Mouse (Mus musculus) hindbrain, embryonic 12.5 days (tissue): Measurements from ENCODE around the gene Ptpdc1. TPM values are rescaled to one million over a fixed set of nuclear protein-coding genes. Genes with fewer than 3 reads are reported as not detected.
A peak's percentile ranks its signal among the peaks of the same experiment; 100 is the strongest.

Experiments used
- ATAC-seq: fragments of 200-750 bp; cut with Nextera tagmentation; 2 replicates; pipeline ENCODE4 v1.8.0; 2017; ENCODE audit warnings: moderate TSS enrichment; ENCODE audit not compliant: low FRiP score
- H3K27ac ChIP-seq: fragments of 300-500 bp; sonication (generic); 2 replicates; pipeline ENCODE4 v1.5.1; 2016; ENCODE audit warnings: mild to moderate bottlenecking
- H3K27me3 ChIP-seq: fragments of 300-500 bp; sonication (generic); 2 replicates; pipeline ENCODE4 v1.6.1; 2016; ENCODE audit warnings: mild to moderate bottlenecking
- H3K36me3 ChIP-seq: fragments of 300-500 bp; sonication (generic); 2 replicates; pipeline ENCODE4 v1.6.1; 2016; ENCODE audit warnings: mild to moderate bottlenecking
- H3K4me1 ChIP-seq: fragments of 300-500 bp; sonication (generic); 2 replicates; pipeline ENCODE4 v1.6.1; 2016
- H3K4me2 ChIP-seq: fragments of 300-500 bp; sonication (generic); replicated peaks from 2 replicates; pipeline ENCODE4 v1.6.1; 2016; ENCODE audit warnings: mild to moderate bottlenecking
- H3K4me3 ChIP-seq: fragments of 300-500 bp; sonication (generic); 2 replicates; pipeline ENCODE4 v1.5.1; 2016; ENCODE audit warnings: mild to moderate bottlenecking
- H3K9ac ChIP-seq: fragments of 300-500 bp; sonication (generic); 2 replicates; pipeline ENCODE4 v1.6.1; 2016; ENCODE audit warnings: mild to moderate bottlenecking, moderate library complexity
- H3K9me3 ChIP-seq: fragments of 300-500 bp; sonication (generic); replicated peaks from 2 replicates; pipeline ENCODE4 v1.6.1; 2016; ENCODE audit warnings: mild to moderate bottlenecking
- WGBS: fragments of 180-500 bp; shearing (Covaris S2); methylation state at CpG from one replicate; pipeline ENCODE4 v1.1.7; 2016; 5-methylcytosine and 5-hydroxymethylcytosine counted together
- microRNA counts: library from miRNA; unstranded; fragments of <30 nt; microRNA quantifications from one replicate; lab custom pipeline; 2017
- microRNA-seq: library from miRNA; unstranded; fragments of <30 nt; microRNA quantifications from one replicate; pipeline ENCODE4, GENCODE M21; 2017
- polyA plus RNA-seq: library from polyadenylated mRNA; unstranded; fragments of >200 nt; fragmentation: Nextera tagmentation; extraction: Ambion mirVana; gene quantifications from 2 replicates; pipeline ENCODE4 v1.2.1, GENCODE M21; 2016

The Ptpdc1 gene
- polyA plus RNA-seq, 1 experiment from 2014 or later, result 20.5 TPM

DNA sequence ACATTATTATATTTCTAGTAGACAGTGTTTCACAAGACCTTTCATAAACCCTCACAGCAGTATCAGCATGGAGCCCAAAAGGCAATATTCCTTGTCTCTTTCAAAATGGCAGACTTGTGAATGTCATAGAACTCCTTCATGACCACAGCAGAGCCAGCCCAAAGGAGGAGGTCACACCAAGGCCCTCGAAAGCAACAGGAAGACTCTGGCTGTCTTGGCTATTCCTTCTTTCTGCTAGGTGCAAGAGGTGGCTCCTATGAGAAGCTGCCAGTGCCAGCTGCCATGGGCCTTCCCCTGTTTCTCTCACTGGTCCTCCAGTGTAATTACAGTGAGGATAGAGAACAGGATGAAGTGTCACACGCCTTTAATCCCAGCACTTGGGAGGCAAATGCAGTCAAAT is 96.4 kb downstream of the Ptpdc1 start:
- H3K9ac ChIP-seq, result no peak overlapping the region
- no peaks in the 10 kb centered on the region for H3K4me1 ChIP-seq
- no peaks in the 10 kb centered on the region for H3K27me3 ChIP-seq
- no peak overlapping the region for H3K4me3 ChIP-seq
- H3K9me3 ChIP-seq, result no peaks in the 10 kb centered on the region
- H3K27ac ChIP-seq, result no peak overlapping the region
- no peaks in the 10 kb centered on the region for H3K36me3 ChIP-seq
- H3K4me2 ChIP-seq, result no peak overlapping the region
- no peak for ATAC-seq
- WGBS, result 51% methylated on average over 2 of the region's 2 CpGs

DNA sequence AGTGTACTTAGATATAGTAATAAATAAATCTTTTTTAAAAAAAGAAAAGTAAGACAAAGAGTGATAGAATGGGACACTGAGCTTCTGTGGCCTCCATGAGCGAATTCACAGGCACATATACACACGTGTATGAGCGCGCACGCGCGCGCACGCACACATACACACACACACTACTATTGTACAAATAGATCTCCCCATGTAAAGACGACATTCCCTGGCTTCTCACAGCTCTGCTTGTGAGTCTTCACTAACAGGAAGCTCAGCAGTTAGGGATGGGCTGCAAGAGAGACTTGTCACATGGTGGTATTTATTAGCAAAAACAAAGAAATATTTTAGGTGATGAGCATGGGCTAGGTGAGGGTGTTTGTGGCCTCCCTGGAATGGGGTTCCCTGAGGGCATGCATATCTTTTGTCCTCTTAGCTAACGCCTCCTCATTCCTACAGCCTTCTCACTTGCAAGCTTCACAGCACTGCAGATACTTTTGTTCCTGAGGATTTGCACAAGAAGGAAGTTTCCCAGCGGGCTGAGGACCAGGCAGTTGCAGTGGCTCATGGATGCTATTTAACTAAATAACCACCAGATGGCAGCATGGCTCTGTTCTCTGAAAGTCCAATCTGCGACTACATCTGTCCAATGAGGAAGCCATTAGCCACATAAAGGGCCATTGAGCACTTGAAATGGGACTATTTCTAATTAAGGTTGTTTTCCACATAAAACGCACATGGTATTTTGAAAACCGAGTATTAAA is 97.2 kb downstream of the Ptpdc1 start:
- H3K4me1 ChIP-seq, result no peaks in the 10 kb centered on the region
- 55% methylated on average over 15 of the region's 15 CpGs for WGBS
- no peaks in the 10 kb centered on the region for H3K9me3 ChIP-seq
- H3K36me3 ChIP-seq, result no peaks in the 10 kb centered on the region
- no peak overlapping the region for H3K4me2 ChIP-seq
- H3K9ac ChIP-seq, result no peak overlapping the region
- no peak overlapping the region for H3K27ac ChIP-seq
- H3K4me3 ChIP-seq, result no peak overlapping the region
- H3K27me3 ChIP-seq, result no peaks in the 10 kb centered on the region
- ATAC-seq, result peak; percentile 72

MicroRNA genes within 50 kb of the gene (microRNA counts, 519-probe panel; counts per million panel counts)
- microRNA mmu-let-7a (lab: Ali Mortazavi, UCI) (4,837 counts per million, percentile 90 among the panel's probes with 10 or more counts), microRNA mmu-let-7d (lab: Ali Mortazavi, UCI) (5,601 counts per million, percentile 95 among the panel's probes with 10 or more counts), microRNA mmu-let-7f (lab: Ali Mortazavi, UCI) (3,869 counts per million, percentile 79 among the panel's probes with 10 or more counts)

Small RNAs within 50 kb of the gene (microRNA-seq; reads per million reads assigned to microRNA genes)
- not detected for gene Gm24111
- gene Mirlet7a-1, result 75.4 reads per million, percentile 41 among the genes with 10 or more reads in this experiment
- gene Mirlet7d, result 1,873 reads per million, percentile 82 among the genes with 10 or more reads in this experiment
- gene Mirlet7f-1, result not detected

Other genes with a start within 250 kb of the Ptpdc1 start
- gene Zfp169, start 112.2 kb downstream of the Ptpdc1 start, polyA plus RNA-seq, result 7.4 TPM in 2 replicates
- gene A830005F24Rik, start 112.1 kb downstream of the Ptpdc1 start, polyA plus RNA-seq, result 3.2 and 4.0 TPM in 2 replicates
- gene Barx1, start 37.3 kb upstream of the Ptpdc1 start, polyA plus RNA-seq, result 5.6 and 5.7 TPM in 2 replicates
- gene Phf2, start 245.5 kb upstream of the Ptpdc1 start, polyA plus RNA-seq, result 10.7 and 11.3 TPM in 2 replicates